Mouse (Mus musculus): Measurements from ENCODE around the gene Pold4.

- TF ChIP-seq CTCF (IDR thresholded peaks at IDR 0.05; ENCODE audit: control insufficient read depth, insufficient read depth, insufficient read length) (no peak), FOSL1 (IDR thresholded peaks at IDR 0.05; ENCODE audit: insufficient read depth, low read length, poor library complexity, severe bottlenecking) (no peak)
Observed at GRCm38 (mm10) chr19:4203148-4203547, 28.6 kb upstream of the Pold4 start.
